Comparison of ENCODE assay signal across 8 mouse cellular contexts in genomic region chr7:143296384-143296801, GRCm38 (mm10).
A peak's percentile ranks its signal among the peaks of the same experiment; 100 is the strongest.
DNase-seq lines count a peak whose midpoint lies in the region; ATAC-seq lines count a peak whose summit lies in the region.

No protein-coding gene starts in this region.

- peak; percentile 97 for DNase-seq in ES-CJ7 (ENCODE audit: low read depth, low spot score)
- peak; percentile 90 for DNase-seq in cerebellum, adult 11 months
- peak; percentile 97 for DNase-seq in forebrain, embryonic 14.5 days (ENCODE audit: low spot score)
- DNase-seq in heart, postnatal 14 days: peak; percentile 80 to 88
- DNase-seq in layer of hippocampus, adult 11-12 months (ENCODE audit: low spot score): peak; percentile 99
- peak; percentile 93 to 95 for DNase-seq in lung, adult 18-20 months
- peak; percentile 91 for DNase-seq in testis, postnatal 14 days (ENCODE audit: low spot score)

- peak overlapping the region; percentile 46 for H3K4me3 ChIP-seq in forebrain, embryonic 14.5 days (ENCODE audit: low read depth, low read length)
- H3K4me3 ChIP-seq in neural tube, embryonic 15.5 days (replicated peaks): peak overlapping the region; percentile 45

- intact Hi-C loops in heart, postnatal 14 days (cut with DNase I): loop anchor here (5.0 kb wide), 1 partner anchor 144 kb away; no protein-coding TSS in a partner anchor

- no peaks in the 10 kb centered on the region for H3K4me1 ChIP-seq in forebrain, embryonic 14.5 days (ENCODE audit: control insufficient read depth, insufficient read depth, low read length)
- H3K4me1 ChIP-seq in neural tube, embryonic 15.5 days: peaks cover 11% of the 10 kb centered on the region

- H3K27ac ChIP-seq in forebrain, embryonic 14.5 days (ENCODE audit: low read depth, low read length): peak overlapping the region; percentile 48; the same call in 1 of the 2 replicates
- H3K27ac ChIP-seq in neural tube, embryonic 15.5 days (replicated peaks): peak overlapping the region; percentile 80

- H3K4me2 ChIP-seq in forebrain, embryonic 14.5 days (ENCODE audit: low read length): peak overlapping the region; percentile 49
- H3K4me2 ChIP-seq in neural tube, embryonic 15.5 days: peak overlapping the region; percentile 59

- H3K9me3 ChIP-seq in forebrain, embryonic 14.5 days (replicated peaks; ENCODE audit: control insufficient read depth, low read length): no peaks in the 10 kb centered on the region; the same call in 1 of the 2 replicates
- H3K9me3 ChIP-seq in neural tube, embryonic 15.5 days (replicated peaks): no peaks in the 10 kb centered on the region; the same call in 1 of the 2 replicates

- ATAC-seq in forebrain, embryonic 14.5 days: peak; percentile 98
- ATAC-seq in neural tube, embryonic 15.5 days (ENCODE audit: low FRiP score): peak; percentile 97

- peak overlapping the region; percentile 68 for H3K9ac ChIP-seq in forebrain, embryonic 14.5 days (ENCODE audit: low read length)
- peak overlapping the region; percentile 47 for H3K9ac ChIP-seq in neural tube, embryonic 15.5 days (replicated peaks)

- H3K27me3 ChIP-seq in forebrain, embryonic 14.5 days (replicated peaks; ENCODE audit: control insufficient read depth, insufficient read depth, low read length): no peaks in the 10 kb centered on the region
- no peaks in the 10 kb centered on the region for H3K27me3 ChIP-seq in neural tube, embryonic 15.5 days (replicated peaks)

- 43% methylated on average over 17 of the region's 17 CpGs for WGBS in forebrain, embryonic 14.5 days
- whole genome bisulfite sequencing in neural tube, embryonic 15.5 days: 46% methylated on average over 17 of the region's 17 CpGs

- no peaks in the 10 kb centered on the region for H3K36me3 ChIP-seq in forebrain, embryonic 14.5 days (ENCODE audit: control insufficient read depth, insufficient read depth, low read length)
- H3K36me3 ChIP-seq in neural tube, embryonic 15.5 days: no peaks in the 10 kb centered on the region

Comparison
In these comparisons a context has a peak if more than half of its experiments do, and no peak if none do; other contexts are left out.
1. Peak in every context shown above with its lines: DNase-seq, ATAC-seq, H3K4me3 ChIP-seq and H3K27ac ChIP-seq.